Mouse (Mus musculus) MEL (cell line): Measurements from ENCODE around the gene Zscan5b.
"Not testable (repeated sequence)": the region's sequence is repeated elsewhere in the genome, so short reads cannot be mapped to it uniquely, and the experiment has no call there.

Experiments used
- CTCF ChIP-seq, 3 experiments: IDR thresholded peaks in 2 of 3; conservative IDR thresholded peaks in 1 of 3; 2 replicates each; pipeline ENCODE4 v1.5.1; 2011 to 2012; ENCODE audit warnings: low read length in 3 of 3, low read depth in 2 of 3, mild to moderate bottlenecking in 2 of 3, improper control_type of control experiment in 1 of 3, inconsistent platforms in 1 of 3, mixed read lengths in 1 of 3, moderate library complexity in 1 of 3; ENCODE audit not compliant: control insufficient read depth in 1 of 3, insufficient read depth in 1 of 3, poor library complexity in 1 of 3, severe bottlenecking in 1 of 3
- E2F4 ChIP-seq: IDR thresholded peaks from 2 replicates; pipeline ENCODE4 v1.6.1; 2011; ENCODE audit warnings: low read depth, low read length, improper control_type of control experiment, borderline replicate concordance
- GABPA ChIP-seq: IDR thresholded peaks from 2 replicates; pipeline ENCODE4 v1.6.1; 2012; ENCODE audit warnings: low read depth, mild to moderate bottlenecking, inconsistent platforms, low read length, improper control_type of control experiment, moderate library complexity
- POLR2A ChIP-seq, 2 experiments: IDR thresholded peaks; 2 replicates each; pipeline ENCODE4 v1.6.1; 2011 to 2012; ENCODE audit warnings: low read length in 2 of 2, mild to moderate bottlenecking in 2 of 2, control low read depth in 1 of 2, improper control_type of control experiment in 1 of 2, low read depth in 1 of 2, moderate library complexity in 1 of 2; ENCODE audit not compliant: control insufficient read depth in 1 of 2, insufficient read depth in 1 of 2, poor library complexity in 1 of 2

GRCm38 (mm10) chr7:6214691-6215090, 7.4 kb upstream of the Zscan5b start:
- TF ChIP-seq CTCF (IDR thresholded peaks at IDR 0.05 in 2 of 3, conservative IDR thresholded peaks at IDR 0.05 in 1 of 3; ENCODE audit: control insufficient read depth in 1 of 3, insufficient read depth in 1 of 3, low read depth in 2 of 3, low read length in 3 of 3, poor library complexity in 1 of 3, severe bottlenecking in 1 of 3); GABPA; E2F4; POLR2A (IDR thresholded peaks at IDR 0.05; ENCODE audit: control insufficient read depth in 1 of 2, insufficient read depth in 1 of 2, low read depth in 1 of 2, low read length in 2 of 2, poor library complexity in 1 of 2): not testable (repeated sequence)
